Mouse (Mus musculus): ENCODE data around the gene Pam16. TPM values are rescaled to one million over a fixed set of nuclear protein-coding genes. Genes with fewer than 3 reads are reported as not detected.
A peak's percentile ranks its signal among the peaks of the same experiment; 100 is the strongest.

Pam16 gene
- polyA plus RNA-seq, 1 experiment from 2014 or later, result 75.3 TPM

DNA sequence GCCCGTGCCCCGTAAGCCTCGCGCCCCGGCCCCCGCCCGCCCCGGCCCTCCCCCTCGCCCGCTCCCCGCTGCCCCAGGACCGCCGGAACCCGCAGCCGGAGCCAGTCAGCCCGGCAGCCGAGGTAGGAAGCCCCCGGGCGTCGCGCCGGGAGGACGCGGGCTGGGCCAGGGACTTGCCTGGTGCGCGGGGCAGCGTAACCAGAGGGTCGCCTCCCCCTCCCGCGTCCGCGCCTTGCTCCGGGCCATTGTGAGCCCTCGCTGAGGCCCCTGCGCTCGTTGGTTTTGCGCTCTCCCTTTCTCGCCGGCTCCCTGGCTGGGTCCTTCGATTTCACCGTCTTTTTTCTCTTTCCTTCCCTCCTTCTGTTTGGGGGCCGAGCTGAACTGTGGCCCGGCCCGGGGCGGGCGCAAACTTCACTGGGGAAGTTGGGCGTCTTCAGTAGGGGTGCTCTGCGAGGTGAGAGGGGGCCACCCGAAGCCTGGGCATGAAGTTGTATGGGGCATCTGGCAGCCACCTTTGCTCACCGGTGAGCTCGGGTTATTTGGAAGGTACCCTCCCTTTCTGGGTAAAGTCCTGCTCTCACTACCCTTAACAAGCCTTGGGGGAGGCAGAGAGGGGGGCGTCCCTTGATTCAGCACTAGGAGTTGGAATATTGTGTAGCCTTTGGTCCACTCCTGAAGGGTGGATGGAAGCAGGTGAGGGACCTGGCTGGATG, 29.8 kb downstream of the Pam16 start:
- Histone ChIP-seq H3K36me3 (ENCODE audit: control insufficient read depth, insufficient read depth, low read length) (peaks cover 4% of the 10 kb centered on the region; the same call in 1 of the 2 replicates), H3K27ac (ENCODE audit: low read length) (peak overlapping the region; percentile 91), H3K4me3 (replicated peaks; ENCODE audit: low read length) (peak overlapping the region; percentile 80), H3K9ac (ENCODE audit: low read length) (peak overlapping the region; percentile 93), H3K27me3 (ENCODE audit: control insufficient read depth, insufficient read depth, low read length) (no peaks in the 10 kb centered on the region), H3K4me1 (ENCODE audit: control insufficient read depth, insufficient read depth, low read length) (peaks cover 57% of the 10 kb centered on the region), H3K9me3 (replicated peaks; ENCODE audit: control insufficient read depth, low read length) (no peaks in the 10 kb centered on the region), H3K4me2 (ENCODE audit: low read depth, low read length) (peak overlapping the region; percentile 63)
- under 1% methylated on average over 39 of the region's 52 CpGs for WGBS
- no peak for ATAC-seq (ENCODE audit: insufficient read depth, low FRiP score)

DNA sequence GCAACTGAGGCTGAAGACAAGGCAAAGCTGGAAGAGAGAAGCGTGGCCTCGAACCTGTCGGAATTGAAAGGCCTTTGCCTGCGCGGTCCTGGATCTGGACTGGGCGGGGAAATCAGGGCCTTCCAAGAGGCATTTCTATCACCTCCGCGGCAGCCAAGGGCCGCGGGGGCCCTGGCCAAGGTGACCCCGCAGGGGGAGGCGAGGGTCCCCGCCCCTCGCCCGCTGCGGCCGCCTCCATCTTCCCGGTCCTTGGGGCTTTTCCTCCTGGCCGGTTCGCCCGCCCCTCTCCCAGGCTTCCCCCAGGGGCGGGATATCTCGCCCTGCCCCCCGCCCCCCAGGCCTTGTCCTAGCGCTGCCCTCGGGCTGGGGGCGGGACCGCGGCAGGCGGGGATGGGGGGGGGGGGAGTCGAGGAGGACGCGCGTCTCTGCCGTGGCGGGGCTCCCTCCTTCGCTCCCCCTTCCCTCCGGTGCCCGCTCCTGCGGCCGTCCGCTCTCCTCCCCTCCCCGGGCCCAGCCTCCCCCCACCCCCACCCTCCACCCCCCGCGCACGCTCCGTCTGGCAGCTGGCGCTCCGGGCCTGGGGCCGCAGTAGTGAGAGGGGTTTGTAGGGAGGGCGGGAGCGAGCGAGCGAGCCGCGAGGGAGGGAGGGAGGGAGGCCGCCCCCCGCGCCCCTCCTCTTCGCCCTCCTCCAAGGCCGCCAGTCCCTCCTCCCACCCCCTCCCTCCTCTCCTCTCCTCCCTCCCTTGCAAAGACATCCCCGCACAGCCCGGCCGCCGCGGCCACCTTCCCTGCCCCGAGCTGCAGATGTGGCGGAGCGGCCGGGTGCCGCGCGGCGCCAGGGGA, 30.6 kb downstream of the Pam16 start, which contains the start of gene Glis2:
Glis2 (plus strand) TSS at position 743 of the 843 bp plus-strand sequence.
- Histone ChIP-seq H3K4me3 (replicated peaks; ENCODE audit: low read length) (peak within 1 kb of the TSS; percentile 80), H3K4me1 (ENCODE audit: control insufficient read depth, insufficient read depth, low read length) (peaks cover 55% of the 10 kb centered on the region), H3K9ac (ENCODE audit: low read length) (peak within 1 kb of the TSS; percentile 93), H3K27me3 (ENCODE audit: control insufficient read depth, insufficient read depth, low read length) (no peaks in the 10 kb centered on the region), H3K27ac (ENCODE audit: low read length) (peak within 1 kb of the TSS; percentile 91), H3K4me2 (ENCODE audit: low read depth, low read length) (peak within 1 kb of the TSS; percentile 63), H3K9me3 (replicated peaks; ENCODE audit: control insufficient read depth, low read length) (no peaks in the 10 kb centered on the region), H3K36me3 (ENCODE audit: control insufficient read depth, insufficient read depth, low read length) (peaks cover 4% of the 10 kb centered on the region; the same call in 1 of the 2 replicates)
- 1% methylated on average over 33 of the region's 74 CpGs for WGBS
- peak; percentile 89 for ATAC-seq (ENCODE audit: insufficient read depth, low FRiP score)

DNA sequence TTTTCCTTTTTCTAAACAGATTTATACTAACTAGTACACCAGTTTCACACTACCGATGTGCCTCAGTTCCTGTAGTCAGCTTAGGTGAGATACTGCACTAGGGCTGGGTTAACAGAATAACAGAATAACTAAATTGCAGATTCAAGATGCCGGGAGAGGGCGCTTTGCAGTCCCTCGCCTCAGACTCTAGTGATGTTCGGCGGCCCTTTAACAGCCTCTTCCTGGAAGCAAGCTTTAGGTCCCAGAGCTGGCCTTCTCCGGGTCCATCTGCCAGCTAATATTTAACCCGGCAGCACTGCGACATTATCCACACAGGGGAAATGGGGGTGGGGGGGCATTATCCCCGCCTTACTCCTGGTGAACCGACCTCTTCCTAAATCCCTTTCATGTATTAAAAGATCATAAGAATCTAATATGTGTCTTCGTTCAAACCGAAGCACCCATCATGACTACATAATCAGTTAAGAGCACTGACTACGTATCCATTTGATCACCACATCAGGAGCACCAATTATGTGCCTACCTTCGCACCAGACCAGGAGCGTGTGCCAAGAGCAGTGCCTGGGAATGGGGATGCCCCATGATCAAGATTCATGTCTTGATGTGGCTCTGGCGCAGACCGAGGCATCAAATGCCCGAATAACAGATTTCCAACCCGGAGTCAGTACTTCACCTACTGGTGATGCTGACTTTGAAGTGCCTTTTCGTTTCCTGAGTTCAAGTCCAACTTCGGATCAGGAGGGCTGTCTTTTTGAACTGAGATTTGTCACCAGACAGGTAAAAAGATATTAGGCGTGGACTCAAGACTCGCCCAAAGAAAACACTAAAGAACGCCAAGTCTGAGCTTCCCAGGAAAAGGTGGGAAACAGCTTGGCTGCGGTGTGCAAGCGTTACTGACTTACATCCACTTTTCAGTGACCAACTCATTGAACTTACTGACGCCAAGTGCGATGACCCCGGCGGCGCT, 31.6 kb downstream of the Pam16 start:
- ATAC-seq (ENCODE audit: insufficient read depth, low FRiP score), result no peak
- peak overlapping the region; percentile 93 for H3K9ac ChIP-seq (ENCODE audit: low read length)
- no peaks in the 10 kb centered on the region for H3K27me3 ChIP-seq (ENCODE audit: control insufficient read depth, insufficient read depth, low read length)
- peak overlapping the region; percentile 91 for H3K27ac ChIP-seq (ENCODE audit: low read length)
- peak overlapping the region; percentile 80 for H3K4me3 ChIP-seq (replicated peaks; ENCODE audit: low read length)
- peaks cover 4% of the 10 kb centered on the region; the same call in 1 of the 2 replicates for H3K36me3 ChIP-seq (ENCODE audit: control insufficient read depth, insufficient read depth, low read length)
- H3K9me3 ChIP-seq (replicated peaks; ENCODE audit: control insufficient read depth, low read length), result no peaks in the 10 kb centered on the region
- peak overlapping the region; percentile 63 for H3K4me2 ChIP-seq (ENCODE audit: low read depth, low read length)
- peaks cover 45% of the 10 kb centered on the region for H3K4me1 ChIP-seq (ENCODE audit: control insufficient read depth, insufficient read depth, low read length)
- 12% methylated on average over 32 of the region's 32 CpGs for WGBS

DNA sequence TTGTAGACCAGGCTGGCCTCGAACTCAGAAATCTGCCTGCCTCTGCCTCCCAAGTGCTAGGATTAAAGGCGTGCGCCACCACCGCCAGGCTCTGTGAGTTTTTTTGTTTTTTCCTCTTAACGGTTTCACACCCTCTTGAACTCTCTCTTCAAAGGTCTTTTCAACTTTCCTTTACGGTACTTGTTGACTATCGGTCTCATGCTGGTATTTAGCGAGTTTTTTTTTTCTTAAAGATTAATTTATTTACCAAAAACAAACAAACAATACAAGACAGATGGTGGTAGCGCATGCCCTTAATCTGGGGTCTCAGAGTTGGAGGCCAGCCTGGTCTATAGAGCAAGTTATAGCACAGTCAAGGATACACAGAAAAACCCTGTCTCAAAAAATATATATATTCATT, 34.6 kb downstream of the Pam16 start:
- no peak for ATAC-seq (ENCODE audit: insufficient read depth, low FRiP score)
- 94% methylated on average over 9 of the region's 9 CpGs for WGBS
- peaks cover 4% of the 10 kb centered on the region; the same call in 1 of the 2 replicates for H3K36me3 ChIP-seq (ENCODE audit: control insufficient read depth, insufficient read depth, low read length)
- H3K27me3 ChIP-seq (ENCODE audit: control insufficient read depth, insufficient read depth, low read length), result no peaks in the 10 kb centered on the region
- peaks cover 28% of the 10 kb centered on the region for H3K4me1 ChIP-seq (ENCODE audit: control insufficient read depth, insufficient read depth, low read length)
- no peak overlapping the region for H3K4me2 ChIP-seq (ENCODE audit: low read depth, low read length)
- no peaks in the 10 kb centered on the region for H3K9me3 ChIP-seq (replicated peaks; ENCODE audit: control insufficient read depth, low read length)
- no peak overlapping the region for H3K27ac ChIP-seq (ENCODE audit: low read length)
- H3K9ac ChIP-seq (ENCODE audit: low read length), result no peak overlapping the region
- H3K4me3 ChIP-seq (replicated peaks; ENCODE audit: low read length), result no peak overlapping the region

DNA sequence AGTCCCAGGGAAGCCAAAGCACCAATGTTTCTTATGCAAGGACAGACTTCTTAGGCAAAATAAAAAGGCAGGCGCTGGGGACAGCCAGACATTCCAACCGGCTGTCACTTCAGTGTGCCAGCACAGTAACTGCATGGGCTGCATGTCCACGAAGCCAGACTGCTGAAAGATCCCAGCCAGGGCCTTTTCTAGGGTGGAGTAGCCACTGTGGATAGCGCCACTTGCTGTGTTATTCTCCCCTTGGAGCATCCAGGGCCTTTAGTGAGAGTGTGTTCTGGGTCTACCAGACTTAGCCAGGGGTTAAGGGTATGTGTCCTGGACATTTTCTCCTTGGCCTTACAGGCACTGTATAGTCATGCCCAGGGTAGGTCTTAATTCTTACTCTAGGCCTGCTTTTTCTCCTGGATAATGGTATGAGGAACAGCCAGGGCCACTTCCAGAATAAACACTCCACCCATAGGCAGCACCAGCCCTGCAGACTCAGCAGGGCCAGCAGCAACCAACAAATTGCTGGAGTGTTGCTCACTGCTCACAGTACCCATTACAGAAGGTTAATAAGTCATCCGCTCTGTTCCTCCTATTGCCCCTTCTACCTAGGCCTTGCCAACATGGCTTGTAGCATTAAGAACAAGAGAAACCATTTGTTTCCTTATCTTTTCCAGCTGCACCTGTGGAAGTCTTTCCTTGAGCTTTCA, 37.1 kb downstream of the Pam16 start:
- Histone ChIP-seq H3K4me1 (ENCODE audit: control insufficient read depth, insufficient read depth, low read length) (peaks cover 17% of the 10 kb centered on the region), H3K4me2 (ENCODE audit: low read depth, low read length) (peak overlapping the region; percentile 64; the same call in 1 of the 2 replicates), H3K36me3 (ENCODE audit: control insufficient read depth, insufficient read depth, low read length) (peaks cover 4% of the 10 kb centered on the region; the same call in 1 of the 2 replicates), H3K9ac (ENCODE audit: low read length) (peak overlapping the region; percentile 67), H3K27ac (ENCODE audit: low read length) (peak overlapping the region; percentile 97), H3K4me3 (replicated peaks; ENCODE audit: low read length) (no peak overlapping the region), H3K27me3 (ENCODE audit: control insufficient read depth, insufficient read depth, low read length) (no peaks in the 10 kb centered on the region), H3K9me3 (replicated peaks; ENCODE audit: control insufficient read depth, low read length) (no peaks in the 10 kb centered on the region)
- 56% methylated on average over 5 of the region's 5 CpGs for WGBS
- ATAC-seq (ENCODE audit: insufficient read depth, low FRiP score), result no peak

DNA sequence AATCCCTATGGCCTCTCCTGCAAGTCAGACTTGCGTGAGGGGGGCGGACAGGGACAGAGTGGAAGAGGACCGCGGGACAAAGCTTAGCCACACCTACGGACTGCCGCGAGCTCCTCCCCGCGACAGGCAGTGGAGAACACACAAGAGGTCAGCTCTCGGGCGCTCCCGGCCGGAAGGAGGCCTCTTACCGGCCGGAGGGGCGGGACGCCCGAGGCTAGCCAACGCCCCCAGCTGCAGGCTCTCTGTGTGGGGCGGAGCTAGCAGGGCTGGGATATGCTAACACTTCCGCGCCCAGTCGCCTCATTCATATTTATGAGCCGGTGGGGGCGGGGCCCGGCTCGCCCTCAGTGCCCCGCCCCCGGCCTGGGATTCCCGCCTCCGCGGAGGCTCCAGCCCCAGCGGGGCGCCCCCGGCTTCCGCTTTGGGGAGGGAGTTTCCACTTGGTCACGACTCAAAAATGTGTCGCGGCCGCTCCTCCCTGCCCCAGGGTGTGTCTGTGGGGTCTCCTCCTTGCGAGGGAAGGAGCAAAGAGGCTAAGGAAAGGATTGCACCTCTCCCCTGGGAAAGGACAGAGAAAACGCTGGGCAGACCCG, 38.2 kb downstream of the Pam16 start:
- Histone ChIP-seq H3K36me3 (ENCODE audit: control insufficient read depth, insufficient read depth, low read length) (peaks cover 4% of the 10 kb centered on the region; the same call in 1 of the 2 replicates), H3K27me3 (ENCODE audit: control insufficient read depth, insufficient read depth, low read length) (no peaks in the 10 kb centered on the region), H3K9ac (ENCODE audit: low read length) (peak overlapping the region; percentile 67), H3K27ac (ENCODE audit: low read length) (peak overlapping the region; percentile 97), H3K9me3 (replicated peaks; ENCODE audit: control insufficient read depth, low read length) (no peaks in the 10 kb centered on the region), H3K4me1 (ENCODE audit: control insufficient read depth, insufficient read depth, low read length) (peaks cover 13% of the 10 kb centered on the region), H3K4me2 (ENCODE audit: low read depth, low read length) (peak overlapping the region; percentile 64), H3K4me3 (replicated peaks; ENCODE audit: low read length) (peak overlapping the region; percentile 49)
- ATAC-seq (ENCODE audit: insufficient read depth, low FRiP score), result peak; percentile 98
- WGBS, result under 1% methylated on average over 43 of the region's 43 CpGs

DNA sequence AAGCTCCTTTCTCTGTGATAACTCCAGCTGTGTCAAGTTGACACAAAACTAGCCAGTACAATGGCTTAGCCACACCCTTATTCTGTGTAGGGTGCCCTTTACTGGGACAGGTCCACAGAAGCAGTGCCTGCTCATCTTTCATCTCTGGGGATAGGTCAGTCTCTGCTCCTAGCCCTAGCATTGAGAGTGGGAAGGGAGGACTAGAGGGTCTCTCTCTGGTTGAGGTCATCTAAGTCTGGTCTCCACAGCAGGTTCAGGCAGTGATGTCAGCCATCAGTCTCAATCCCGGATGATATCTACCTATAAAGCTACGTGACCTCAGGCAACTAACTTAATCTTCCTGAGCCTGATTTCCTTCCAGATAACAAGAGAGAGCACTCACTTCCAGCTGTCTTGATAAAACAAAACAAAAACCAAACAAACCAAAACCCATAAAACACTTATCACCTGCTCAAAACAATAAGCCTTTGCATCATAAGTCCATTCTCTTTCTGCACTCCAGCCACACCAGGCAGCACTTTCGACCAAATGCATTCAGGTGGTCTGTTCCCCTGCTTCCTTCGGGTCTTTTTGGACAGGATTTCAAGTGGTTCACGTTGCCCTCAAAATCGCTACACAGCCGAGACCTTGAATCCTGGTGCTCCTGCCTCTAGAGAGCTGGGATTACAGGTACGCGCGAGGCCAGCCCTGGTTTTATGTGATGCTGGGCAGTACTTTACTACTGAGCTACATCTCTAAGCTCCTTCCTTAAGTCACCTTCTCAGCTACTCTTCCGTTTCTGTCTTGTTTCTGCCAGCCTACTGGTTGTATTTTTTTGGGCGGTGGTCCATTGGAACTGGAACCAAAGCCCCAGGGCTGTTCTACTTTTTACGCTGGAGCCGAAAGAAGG, 38.9 kb downstream of the Pam16 start:
- peak; percentile 7; the same call in 1 of the 2 replicates for ATAC-seq (ENCODE audit: insufficient read depth, low FRiP score)
- Histone ChIP-seq H3K4me1 (ENCODE audit: control insufficient read depth, insufficient read depth, low read length) (peaks cover 13% of the 10 kb centered on the region), H3K9ac (ENCODE audit: low read length) (peak overlapping the region; percentile 67), H3K36me3 (ENCODE audit: control insufficient read depth, insufficient read depth, low read length) (peaks cover 4% of the 10 kb centered on the region; the same call in 1 of the 2 replicates), H3K4me2 (ENCODE audit: low read depth, low read length) (peak overlapping the region; percentile 64), H3K9me3 (replicated peaks; ENCODE audit: control insufficient read depth, low read length) (no peaks in the 10 kb centered on the region), H3K27ac (ENCODE audit: low read length) (peak overlapping the region; percentile 97), H3K27me3 (ENCODE audit: control insufficient read depth, insufficient read depth, low read length) (no peaks in the 10 kb centered on the region), H3K4me3 (replicated peaks; ENCODE audit: low read length) (peak overlapping the region; percentile 49)
- WGBS, result 6% methylated on average over 14 of the region's 14 CpGs

Data from stomach, embryonic 16.5 days (tissue).